Mouse (Mus musculus): ENCODE results near the gene Slc22a3. TPM values are rescaled to one million over a fixed set of nuclear protein-coding genes. Genes with fewer than 3 reads are reported as not detected.
A peak's percentile ranks its signal among the peaks of the same experiment; 100 is the strongest.

Gene Slc22a3
- polyA plus RNA-seq (2015; fragmentation: Nextera tagmentation; extraction: Ambion mirVana) = 0.19 and 0.51 TPM in 2 replicates

DNA sequence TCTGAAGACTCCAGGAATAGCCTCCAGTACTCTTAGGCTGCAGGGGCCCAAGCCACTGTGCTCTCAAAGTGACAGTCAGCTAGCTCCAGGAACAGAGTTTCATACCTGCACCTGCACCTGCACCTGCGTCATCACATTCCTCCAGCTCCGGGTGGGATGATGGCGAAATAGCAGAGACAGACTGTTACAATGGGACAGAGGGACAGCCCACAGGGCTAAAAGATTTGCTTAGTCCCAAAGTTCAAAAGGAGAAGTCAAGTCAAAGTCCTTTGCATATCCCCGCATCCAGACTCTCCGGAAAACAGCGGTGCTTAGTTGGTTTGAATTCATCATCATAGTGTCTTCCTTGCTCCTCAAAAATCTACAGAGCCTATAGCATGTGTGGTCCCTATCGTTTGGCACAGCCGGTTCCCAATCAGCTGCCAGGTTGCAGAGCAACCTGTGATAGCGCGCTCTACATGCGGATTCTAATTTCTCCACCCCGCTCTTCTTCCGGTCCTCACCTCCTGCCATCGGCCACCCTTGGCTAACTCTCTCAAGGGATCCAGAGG, at the start of gene Slc22a3:
TSS of gene Slc22a3 (minus strand) at position 51 of the 551 bp plus-strand sequence.
- peaks cover 9% of the 10 kb centered on the region; the same call in 1 of the 2 replicates for H3K4me1 ChIP-seq (replicated peaks)
- H3K4me2 ChIP-seq (replicated peaks) = peak within 1 kb of the TSS; percentile 54
- 14% methylated on average over 14 of the region's 14 CpGs for WGBS
- no peaks in the 10 kb centered on the region for H3K9me3 ChIP-seq
- no peak within 1 kb of the TSS for H3K27ac ChIP-seq
- peaks cover 48% of the 10 kb centered on the region for H3K27me3 ChIP-seq
- peak within 1 kb of the TSS; percentile 35 for H3K4me3 ChIP-seq (replicated peaks)
- H3K9ac ChIP-seq (replicated peaks) = 0 out of 2 replicates have a peak within 1 kb of the TSS, but pooled peaks have one; percentile 14
- no peak for ATAC-seq
- H3K36me3 ChIP-seq = no peaks in the 10 kb centered on the region

GRCm38 (mm10) chr17:12534353-12535145, 27.0 kb upstream of the Slc22a3 start:
- H3K36me3 ChIP-seq = no peaks in the 10 kb centered on the region
- H3K27me3 ChIP-seq = no peaks in the 10 kb centered on the region
- no peaks in the 10 kb centered on the region for H3K9me3 ChIP-seq
- H3K27ac ChIP-seq = no peak overlapping the region
- no peak for ATAC-seq
- H3K4me1 ChIP-seq (replicated peaks) = peaks cover 4% of the 10 kb centered on the region; the same call in 1 of the 2 replicates
- no peak overlapping the region for H3K9ac ChIP-seq (replicated peaks)
- H3K4me2 ChIP-seq (replicated peaks) = no peak overlapping the region
- H3K4me3 ChIP-seq (replicated peaks) = no peak overlapping the region
- WGBS = 66% methylated on average over 13 of the region's 13 CpGs

GRCm38 (mm10) chr17:12532115-12532514, 24.6 kb upstream of the Slc22a3 start:
- Histone ChIP-seq H3K9me3 (no peaks in the 10 kb centered on the region), H3K27ac (no peak overlapping the region), H3K4me2 (replicated peaks) (no peak overlapping the region), H3K27me3 (no peaks in the 10 kb centered on the region), H3K9ac (replicated peaks) (no peak overlapping the region), H3K36me3 (no peaks in the 10 kb centered on the region), H3K4me1 (replicated peaks) (no peaks in the 10 kb centered on the region), H3K4me3 (replicated peaks) (no peak overlapping the region)
- no peak for ATAC-seq
- 37% methylated on average over 5 of the region's 5 CpGs for WGBS

DNA sequence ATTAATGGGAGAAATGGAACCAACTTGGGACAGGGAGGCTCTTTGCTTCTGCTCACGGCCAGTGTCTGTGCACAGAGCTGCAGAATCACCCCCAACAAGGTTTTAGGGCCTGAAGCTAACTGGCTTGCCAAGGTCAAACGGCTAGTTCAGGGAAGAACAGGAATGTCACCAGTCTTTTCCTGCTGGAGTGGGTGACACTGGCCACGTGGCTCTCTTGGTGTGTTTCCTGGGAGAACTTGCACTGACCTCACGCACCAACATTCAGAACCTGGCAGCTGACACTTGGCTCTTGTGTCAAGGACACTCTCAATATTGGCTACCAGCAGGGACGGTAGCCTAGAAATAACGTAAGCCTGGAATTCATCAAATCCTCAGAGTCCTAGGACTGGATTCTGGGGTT, 22.6 kb upstream of the Slc22a3 start:
- no peaks in the 10 kb centered on the region for H3K27me3 ChIP-seq
- no peak overlapping the region for H3K27ac ChIP-seq
- 82% methylated on average over 6 of the region's 6 CpGs for WGBS
- H3K4me1 ChIP-seq (replicated peaks) = no peaks in the 10 kb centered on the region
- H3K9ac ChIP-seq (replicated peaks) = no peak overlapping the region
- ATAC-seq = no peak
- H3K4me3 ChIP-seq (replicated peaks) = no peak overlapping the region
- no peaks in the 10 kb centered on the region for H3K9me3 ChIP-seq
- H3K4me2 ChIP-seq (replicated peaks) = no peak overlapping the region
- no peaks in the 10 kb centered on the region for H3K36me3 ChIP-seq

DNA sequence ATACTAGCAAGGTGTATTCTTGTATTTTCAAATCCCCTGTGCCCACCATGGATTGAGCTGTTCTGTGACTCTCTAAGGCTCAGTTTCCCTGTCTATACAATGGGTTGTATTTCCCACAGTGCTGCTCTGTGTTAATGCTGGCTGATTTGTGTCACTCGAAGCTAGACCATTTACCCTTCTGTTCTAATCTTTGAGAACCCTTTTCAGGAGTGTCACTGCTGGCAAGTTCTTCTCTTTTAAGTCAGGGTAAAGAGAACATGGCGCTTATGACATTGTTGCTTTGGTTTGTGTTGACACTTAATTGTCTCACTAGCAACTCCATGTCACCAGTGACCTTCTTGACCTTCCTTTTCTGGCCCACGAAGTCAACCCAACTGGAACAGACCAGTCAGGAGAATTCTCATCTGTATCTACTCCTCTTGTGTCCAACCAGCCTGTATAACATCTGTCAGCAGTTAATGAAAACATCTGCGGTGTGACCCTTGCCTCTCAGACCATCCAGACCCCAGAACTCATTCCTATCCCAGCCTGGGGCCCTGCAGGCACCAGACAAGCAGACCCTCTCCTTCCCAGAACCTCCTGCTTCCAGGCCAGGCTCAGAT, 22.0 kb upstream of the Slc22a3 start:
- Histone ChIP-seq H3K27me3 (no peaks in the 10 kb centered on the region), H3K4me3 (replicated peaks) (no peak overlapping the region), H3K4me1 (replicated peaks) (no peaks in the 10 kb centered on the region), H3K4me2 (replicated peaks) (no peak overlapping the region), H3K9me3 (no peaks in the 10 kb centered on the region), H3K27ac (no peak overlapping the region), H3K36me3 (no peaks in the 10 kb centered on the region), H3K9ac (replicated peaks) (no peak overlapping the region)
- ATAC-seq = no peak
- 76% methylated on average over 4 of the region's 4 CpGs for WGBS

- Histone ChIP-seq H3K36me3 (no peaks in the 10 kb centered on the region), H3K27ac (no peak overlapping the region), H3K27me3 (no peaks in the 10 kb centered on the region), H3K9ac (replicated peaks) (no peak overlapping the region), H3K9me3 (peaks cover 9% of the 10 kb centered on the region; the same call in 1 of the 2 replicates), H3K4me3 (replicated peaks) (no peak overlapping the region), H3K4me1 (replicated peaks) (no peaks in the 10 kb centered on the region), H3K4me2 (replicated peaks) (no peak overlapping the region)
- ATAC-seq = no peak
- WGBS = 71% methylated on average over 2 of the region's 2 CpGs
Observed at GRCm38 (mm10) chr17:12519089-12519488, 11.6 kb upstream of the Slc22a3 start.

- Histone ChIP-seq H3K9ac (replicated peaks) (no peak overlapping the region), H3K27me3 (no peaks in the 10 kb centered on the region), H3K27ac (no peak overlapping the region), H3K4me2 (replicated peaks) (no peak overlapping the region), H3K9me3 (peaks cover 9% of the 10 kb centered on the region; the same call in 1 of the 2 replicates), H3K4me3 (replicated peaks) (no peak overlapping the region), H3K36me3 (no peaks in the 10 kb centered on the region), H3K4me1 (replicated peaks) (no peaks in the 10 kb centered on the region)
- no peak for ATAC-seq
- WGBS = 82% methylated on average over 6 of the region's 6 CpGs
Observed at GRCm38 (mm10) chr17:12518194-12518593, 10.7 kb upstream of the Slc22a3 start.

DNA sequence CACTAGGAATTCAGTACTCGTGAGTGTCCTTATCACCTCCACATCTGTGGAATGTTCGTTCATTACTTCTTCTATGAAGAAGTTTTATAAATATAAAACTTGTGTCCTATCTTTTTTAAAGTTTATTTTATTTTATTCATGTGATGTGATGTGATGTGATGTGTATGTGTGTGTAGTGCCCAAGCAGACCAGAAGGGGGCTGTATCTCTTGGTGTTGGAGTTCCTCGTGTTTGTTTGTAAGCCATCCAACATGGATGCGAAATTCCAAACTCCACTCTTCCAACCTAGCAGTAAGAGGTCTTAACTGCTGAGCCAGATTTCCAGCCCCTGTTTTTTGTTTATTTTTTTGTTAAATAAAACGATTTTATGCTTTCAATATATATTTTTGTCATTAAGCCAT, 6.5 kb upstream of the Slc22a3 start:
- no peaks in the 10 kb centered on the region for H3K4me1 ChIP-seq (replicated peaks)
- ATAC-seq = no peak
- no peaks in the 10 kb centered on the region for H3K36me3 ChIP-seq

DNA sequence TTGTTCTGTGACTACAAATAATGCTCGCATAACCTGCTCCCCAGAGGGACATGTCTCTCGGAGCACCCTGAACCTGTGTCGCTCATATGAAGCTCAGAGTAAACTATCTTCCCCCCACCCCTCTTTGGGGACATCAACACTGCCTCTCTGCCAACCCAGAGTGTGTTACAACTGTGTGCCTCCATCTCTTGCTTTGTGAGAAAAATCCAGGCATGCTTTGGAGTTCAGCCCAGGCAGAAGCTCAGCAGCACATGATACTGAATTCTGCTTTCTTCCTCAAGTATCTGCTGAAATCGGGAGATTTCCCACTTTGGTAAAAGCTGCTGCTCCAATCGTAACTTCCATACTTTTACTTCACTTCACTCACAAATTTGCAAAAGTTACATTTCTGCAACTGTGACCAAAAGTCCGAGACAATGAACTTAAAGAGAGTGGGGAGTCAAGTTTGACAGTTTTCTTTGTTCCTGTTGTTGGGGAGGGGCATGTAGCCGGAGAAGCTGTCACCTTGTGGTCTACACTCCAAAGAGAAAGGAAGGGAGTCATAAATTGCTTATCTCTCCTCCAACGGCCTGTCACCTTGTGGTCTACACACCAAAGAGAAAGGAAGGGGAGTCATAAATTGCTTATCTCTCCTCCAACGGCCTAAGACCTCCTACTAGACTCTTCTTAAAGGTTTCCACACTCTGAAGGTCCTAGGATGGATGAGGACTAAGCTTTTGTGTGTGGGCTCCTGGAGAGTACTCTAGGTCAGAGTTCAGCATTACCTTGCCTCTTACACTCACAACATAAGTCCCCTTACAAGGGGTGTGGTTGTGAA, 5.8 kb upstream of the Slc22a3 start:
- Histone ChIP-seq H3K4me3 (replicated peaks) (no peak overlapping the region), H3K36me3 (no peaks in the 10 kb centered on the region), H3K4me1 (replicated peaks) (no peaks in the 10 kb centered on the region), H3K27me3 (peaks cover 9% of the 10 kb centered on the region), H3K9ac (replicated peaks) (no peak overlapping the region), H3K9me3 (no peaks in the 10 kb centered on the region), H3K4me2 (replicated peaks) (no peak overlapping the region), H3K27ac (no peak overlapping the region)
- 77% methylated on average over 9 of the region's 9 CpGs for WGBS
- ATAC-seq = no peak

More for the DNA sequence above, 6.5 kb upstream of the Slc22a3 start:
- H3K27me3 ChIP-seq = peaks cover 2% of the 10 kb centered on the region
- H3K9ac ChIP-seq (replicated peaks) = no peak overlapping the region
- no peak overlapping the region for H3K4me3 ChIP-seq (replicated peaks)
- H3K9me3 ChIP-seq = no peaks in the 10 kb centered on the region
- H3K27ac ChIP-seq = no peak overlapping the region
- WGBS = 86% methylated on average over 5 of the region's 5 CpGs
- H3K4me2 ChIP-seq (replicated peaks) = no peak overlapping the region

DNA sequence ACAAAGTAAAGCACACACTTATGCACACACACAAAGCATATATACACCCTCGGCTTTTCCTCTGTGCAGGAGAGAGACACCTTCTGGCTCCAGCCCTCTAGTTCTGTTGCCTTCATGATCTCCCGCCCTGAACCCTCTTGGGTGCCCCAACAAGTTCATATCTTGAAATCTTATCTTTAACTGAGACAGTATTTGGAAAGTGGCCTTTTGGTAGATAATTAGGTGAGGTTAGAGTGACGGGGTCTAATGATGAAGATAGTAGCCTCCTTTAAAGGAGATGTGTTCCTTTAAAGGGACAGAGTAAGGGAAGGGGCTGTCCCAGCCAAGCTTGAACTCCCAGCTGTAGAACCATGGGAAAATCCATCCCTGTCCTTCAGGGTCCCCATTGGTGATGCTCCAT, 3.7 kb upstream of the Slc22a3 start:
- Histone ChIP-seq H3K27me3 (peaks cover 30% of the 10 kb centered on the region), H3K27ac (no peak overlapping the region), H3K4me3 (replicated peaks) (no peak overlapping the region), H3K4me1 (replicated peaks) (peaks cover 9% of the 10 kb centered on the region; the same call in 1 of the 2 replicates), H3K36me3 (no peaks in the 10 kb centered on the region), H3K9me3 (no peaks in the 10 kb centered on the region), H3K9ac (replicated peaks) (no peak overlapping the region), H3K4me2 (replicated peaks) (no peak overlapping the region)
- 88% methylated on average over 3 of the region's 3 CpGs for WGBS
- no peak for ATAC-seq

DNA sequence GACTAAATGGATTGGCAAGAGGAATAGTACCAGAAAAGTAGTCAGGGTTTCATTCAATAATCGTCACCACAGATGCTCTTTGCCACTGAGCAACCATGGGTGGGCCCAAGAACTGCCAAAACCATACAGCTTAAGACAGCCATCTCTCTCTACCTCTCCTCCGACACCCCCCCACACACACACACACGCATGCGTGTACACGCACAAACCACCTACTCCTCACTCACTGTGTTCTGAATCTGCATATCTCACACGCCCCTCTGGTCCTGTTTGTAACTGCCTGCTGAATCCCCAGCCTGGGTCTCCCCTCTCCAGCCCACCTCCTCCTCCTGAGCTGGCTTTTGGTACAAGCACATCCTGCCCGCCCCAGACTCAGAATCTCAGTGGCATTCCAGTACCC, 872 bp upstream of the Slc22a3 start:
- Histone ChIP-seq H3K36me3 (no peaks in the 10 kb centered on the region), H3K27ac (no peak overlapping the region), H3K9ac (replicated peaks) (no peak overlapping the region), H3K4me3 (replicated peaks) (no peak overlapping the region), H3K4me2 (replicated peaks) (no peak overlapping the region), H3K27me3 (peaks cover 48% of the 10 kb centered on the region), H3K4me1 (replicated peaks) (peaks cover 9% of the 10 kb centered on the region; the same call in 1 of the 2 replicates), H3K9me3 (no peaks in the 10 kb centered on the region)
- 25% methylated on average over 7 of the region's 7 CpGs for WGBS
- no peak for ATAC-seq

Data from midbrain, embryonic 13.5 days (tissue).